Mouse (Mus musculus): ENCODE results near the gene Vdac1. TPM values are rescaled to one million over a fixed set of nuclear protein-coding genes. Genes with fewer than 3 reads are reported as not detected.
A peak's percentile ranks its signal among the peaks of the same experiment; 100 is the strongest.
"Not testable (repeated sequence)": the region's sequence is repeated elsewhere in the genome, so short reads cannot be mapped to it uniquely, and the experiment has no call there.

Gene Vdac1
- polyA plus RNA-seq, 1 experiment from 2014 or later: 224 TPM

DNA sequence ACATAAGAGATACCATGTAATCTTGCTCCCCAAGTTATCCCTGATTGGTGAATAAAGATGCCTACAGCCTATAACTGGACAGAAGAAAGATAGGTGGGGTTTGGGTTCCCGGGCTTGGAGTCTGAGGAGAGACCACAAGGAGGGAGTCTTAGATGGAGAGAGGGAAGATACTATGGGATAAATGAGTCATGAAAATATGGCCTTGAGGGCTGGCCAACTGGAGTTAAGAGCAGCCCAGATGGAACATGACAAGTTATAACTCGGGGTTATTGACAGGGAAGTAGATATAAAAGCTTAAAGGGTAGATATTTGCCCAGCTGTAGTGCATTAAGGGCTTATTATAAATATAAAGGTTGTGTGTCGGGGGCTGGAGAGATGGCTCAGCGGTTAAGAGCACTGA is 12.5 kb upstream of the Vdac1 start:
- Histone ChIP-seq H3K9me3 (no peaks in the 10 kb centered on the region), H3K4me1 (peaks cover 32% of the 10 kb centered on the region), H3K36me3 (replicated peaks) (no peaks in the 10 kb centered on the region), H3K4me3 (no peak overlapping the region), H3K27ac (no peak overlapping the region), H3K27me3 (ENCODE audit: poor library complexity, severe bottlenecking) (no peaks in the 10 kb centered on the region)
- WGBS: 85% methylated on average over 4 of the region's 4 CpGs
- DNase-seq (ENCODE audit: extremely low spot score, low spot score): no peak

DNA sequence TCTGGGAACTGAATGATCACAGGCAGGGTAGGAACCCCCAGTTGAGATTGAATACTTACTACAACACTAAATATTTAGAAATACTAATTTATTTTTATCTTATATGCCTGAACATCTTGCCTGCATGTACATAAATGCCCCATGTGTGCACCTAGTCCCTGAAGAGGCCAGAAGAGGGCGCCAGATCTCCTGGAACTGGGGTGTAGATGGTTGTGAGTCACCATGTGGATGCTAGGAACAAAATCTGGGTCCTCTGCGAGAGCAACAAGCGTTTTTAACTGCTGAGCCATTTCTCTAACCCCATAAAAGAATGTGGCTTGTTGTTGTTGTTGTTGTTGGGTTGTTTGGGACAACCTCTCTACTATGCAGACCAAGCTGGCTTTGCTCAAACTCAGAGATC is 11.9 kb upstream of the Vdac1 start:
- Histone ChIP-seq H3K36me3 (replicated peaks) (no peaks in the 10 kb centered on the region), H3K27ac (no peak overlapping the region), H3K27me3 (ENCODE audit: poor library complexity, severe bottlenecking) (no peaks in the 10 kb centered on the region), H3K4me3 (no peak overlapping the region), H3K9me3 (no peaks in the 10 kb centered on the region), H3K4me1 (peaks cover 32% of the 10 kb centered on the region)
- WGBS: 71% methylated on average over 3 of the region's 3 CpGs
- no peak for DNase-seq (ENCODE audit: extremely low spot score, low spot score)

DNA sequence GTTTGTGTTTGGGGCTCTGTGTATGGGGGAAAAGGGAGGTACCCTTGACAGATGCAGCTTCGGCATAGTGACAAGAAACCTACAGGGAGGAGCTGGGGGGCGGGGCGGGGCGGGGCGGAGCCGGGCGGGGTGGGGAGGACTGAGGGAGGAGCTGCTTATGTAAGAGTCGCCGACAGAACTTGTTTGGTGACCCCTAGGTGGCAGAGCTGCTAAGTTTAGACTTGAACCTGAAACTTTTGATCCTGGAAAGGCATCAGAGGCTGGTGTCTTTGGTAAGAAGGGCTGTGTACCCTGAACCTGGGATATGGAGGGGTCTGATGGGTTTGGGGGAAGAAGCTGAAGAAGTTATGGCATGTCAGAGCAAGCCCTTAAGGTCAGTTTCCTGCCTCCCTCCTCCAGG is 9.7 kb upstream of the Vdac1 start:
- WGBS: 1% methylated on average over 9 of the region's 9 CpGs
- peak; percentile 47 for DNase-seq (ENCODE audit: extremely low spot score, low spot score)
- Histone ChIP-seq H3K27ac (no peak overlapping the region), H3K9me3 (no peaks in the 10 kb centered on the region), H3K4me1 (peaks cover 26% of the 10 kb centered on the region), H3K4me3 (no peak overlapping the region), H3K27me3 (ENCODE audit: poor library complexity, severe bottlenecking) (no peaks in the 10 kb centered on the region), H3K36me3 (replicated peaks) (no peaks in the 10 kb centered on the region)

DNA sequence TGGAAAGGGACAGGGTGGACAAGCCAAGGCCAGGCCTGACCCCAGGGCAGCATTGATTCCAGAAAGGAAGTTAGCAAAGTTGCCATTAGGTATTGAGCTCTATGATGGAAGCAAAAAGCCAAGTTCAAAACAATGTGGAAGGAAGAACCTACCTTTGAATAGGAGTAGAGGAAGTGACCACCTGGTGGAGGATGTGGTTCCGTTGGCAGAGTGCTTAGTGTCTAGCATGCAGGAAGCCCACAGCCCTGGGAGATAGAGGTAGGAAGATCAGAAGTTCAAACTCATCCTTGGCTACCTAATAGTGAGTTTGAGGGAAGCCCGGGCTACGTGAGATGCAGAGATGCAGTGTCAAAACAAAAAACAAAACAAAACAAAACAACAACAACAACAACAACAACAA is 8.4 kb upstream of the Vdac1 start:
- Histone ChIP-seq H3K4me3 (no peak overlapping the region), H3K9me3 (no peaks in the 10 kb centered on the region), H3K27ac (no peak overlapping the region), H3K27me3 (ENCODE audit: poor library complexity, severe bottlenecking) (no peaks in the 10 kb centered on the region), H3K36me3 (replicated peaks) (no peaks in the 10 kb centered on the region), H3K4me1 (peaks cover 15% of the 10 kb centered on the region)
- no peak for DNase-seq (ENCODE audit: extremely low spot score, low spot score)
- WGBS: 89% methylated on average over 3 of the region's 3 CpGs

- H3K36me3 ChIP-seq (replicated peaks): no peaks in the 10 kb centered on the region
- no peaks in the 10 kb centered on the region for H3K27me3 ChIP-seq (ENCODE audit: poor library complexity, severe bottlenecking)
- H3K9me3 ChIP-seq: no peaks in the 10 kb centered on the region
- no peak overlapping the region for H3K4me3 ChIP-seq
- H3K27ac ChIP-seq: no peak overlapping the region
- no peak for DNase-seq (ENCODE audit: extremely low spot score, low spot score)
- WGBS: 90% methylated on average over 5 of the region's 5 CpGs
- H3K4me1 ChIP-seq: peaks cover 23% of the 10 kb centered on the region
Observed at GRCm38 (mm10) chr11:52354644-52355043, 6.0 kb upstream of the Vdac1 start.

- Histone ChIP-seq H3K9me3 (no peaks in the 10 kb centered on the region), H3K27me3 (ENCODE audit: poor library complexity, severe bottlenecking) (no peaks in the 10 kb centered on the region), H3K27ac (no peak overlapping the region), H3K4me3 (no peak overlapping the region), H3K4me1 (peaks cover 28% of the 10 kb centered on the region), H3K36me3 (replicated peaks) (no peaks in the 10 kb centered on the region)
- no peak for DNase-seq (ENCODE audit: extremely low spot score, low spot score)
- 82% methylated on average over 1 of the region's 1 CpGs for WGBS
Observed at GRCm38 (mm10) chr11:52355601-52356000, 5.1 kb upstream of the Vdac1 start.

DNA sequence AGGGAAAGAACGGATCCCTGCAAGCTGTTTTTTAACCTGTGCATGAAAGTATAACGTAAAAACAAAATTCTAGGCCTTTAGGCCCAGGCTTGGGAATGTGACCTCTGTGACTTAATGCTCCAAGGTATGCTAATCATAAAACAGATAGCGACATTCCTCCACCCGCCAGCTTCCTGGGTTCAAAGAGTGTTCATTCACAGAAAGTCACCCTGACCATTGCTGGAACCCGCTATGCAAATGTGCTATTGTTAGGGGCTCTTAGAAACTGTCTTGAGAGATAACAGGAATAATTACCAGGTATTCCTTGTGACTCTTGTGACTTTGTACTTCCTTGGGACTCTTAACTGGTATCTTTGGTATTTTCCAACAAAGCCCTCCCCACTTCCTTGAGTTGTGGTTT is 3.6 kb upstream of the Vdac1 start:
- 93% methylated on average over 5 of the region's 5 CpGs for WGBS
- not testable (repeated sequence) for DNase-seq (ENCODE audit: extremely low spot score, low spot score)

DNA sequence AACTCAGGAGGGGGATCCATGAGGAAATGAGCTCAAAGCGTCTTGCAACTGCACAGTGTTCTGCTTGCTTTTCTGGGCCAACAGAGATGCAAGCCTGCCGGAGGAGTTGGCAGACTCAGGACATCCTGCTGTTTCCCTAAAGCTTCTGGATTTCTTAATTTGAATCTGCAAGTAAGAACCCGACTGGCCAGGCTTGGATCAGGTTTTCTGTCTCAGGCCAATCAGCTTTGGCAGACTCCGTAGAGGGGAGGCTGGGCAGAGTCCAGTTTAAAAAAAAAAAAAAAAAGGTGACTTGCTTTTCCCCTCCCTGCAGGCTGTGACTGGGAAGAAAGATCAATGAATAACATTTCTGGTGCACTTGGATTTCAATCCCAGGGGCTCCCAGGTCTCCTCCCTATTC is 2.1 kb upstream of the Vdac1 start:
- Histone ChIP-seq H3K27me3 (ENCODE audit: poor library complexity, severe bottlenecking) (no peaks in the 10 kb centered on the region), H3K36me3 (replicated peaks) (peaks cover 6% of the 10 kb centered on the region; the same call in 1 of the 2 replicates), H3K9me3 (no peaks in the 10 kb centered on the region), H3K4me3 (peak overlapping the region; percentile 27; the same call in 1 of the 2 replicates), H3K4me1 (peaks cover 39% of the 10 kb centered on the region), H3K27ac (peak overlapping the region; percentile 35; the same call in 1 of the 2 replicates)
- WGBS: 65% methylated on average over 4 of the region's 4 CpGs
- peak; percentile 26 for DNase-seq (ENCODE audit: extremely low spot score, low spot score)

More for the DNA sequence above, 3.6 kb upstream of the Vdac1 start:
- H3K36me3 ChIP-seq (replicated peaks); H3K27me3 ChIP-seq (ENCODE audit: poor library complexity, severe bottlenecking); H3K4me3 ChIP-seq; H3K27ac ChIP-seq; H3K9me3 ChIP-seq: not testable (repeated sequence)
- H3K4me1 ChIP-seq: peaks cover 27% of the 10 kb centered on the region

- WGBS: 15% methylated on average over 22 of the region's 22 CpGs
- no peaks in the 10 kb centered on the region for H3K27me3 ChIP-seq (ENCODE audit: poor library complexity, severe bottlenecking)
- peaks cover 52% of the 10 kb centered on the region for H3K4me1 ChIP-seq
- H3K9me3 ChIP-seq: no peaks in the 10 kb centered on the region
- H3K36me3 ChIP-seq (replicated peaks): peaks cover 7% of the 10 kb centered on the region; the same call in 1 of the 2 replicates
- no peak for DNase-seq (ENCODE audit: extremely low spot score, low spot score)
- H3K27ac ChIP-seq: peak overlapping the region; percentile 97
- H3K4me3 ChIP-seq: peak overlapping the region; percentile 74
Observed at GRCm38 (mm10) chr11:52359686-52360470, 782 bp upstream of the Vdac1 start.

- WGBS: under 1% methylated on average over 47 of the region's 47 CpGs
- no peak for DNase-seq (ENCODE audit: extremely low spot score, low spot score)
- H3K36me3 ChIP-seq (replicated peaks): peaks cover 12% of the 10 kb centered on the region; the same call in 1 of the 2 replicates
- peak overlapping the region; percentile 97 for H3K27ac ChIP-seq
- no peaks in the 10 kb centered on the region for H3K9me3 ChIP-seq
- peak overlapping the region; percentile 74 for H3K4me3 ChIP-seq
- peaks cover 57% of the 10 kb centered on the region for H3K4me1 ChIP-seq
- H3K27me3 ChIP-seq (ENCODE audit: poor library complexity, severe bottlenecking): no peaks in the 10 kb centered on the region
Observed at GRCm38 (mm10) chr11:52361287-52361921, 744 bp downstream of the Vdac1 start.

DNA sequence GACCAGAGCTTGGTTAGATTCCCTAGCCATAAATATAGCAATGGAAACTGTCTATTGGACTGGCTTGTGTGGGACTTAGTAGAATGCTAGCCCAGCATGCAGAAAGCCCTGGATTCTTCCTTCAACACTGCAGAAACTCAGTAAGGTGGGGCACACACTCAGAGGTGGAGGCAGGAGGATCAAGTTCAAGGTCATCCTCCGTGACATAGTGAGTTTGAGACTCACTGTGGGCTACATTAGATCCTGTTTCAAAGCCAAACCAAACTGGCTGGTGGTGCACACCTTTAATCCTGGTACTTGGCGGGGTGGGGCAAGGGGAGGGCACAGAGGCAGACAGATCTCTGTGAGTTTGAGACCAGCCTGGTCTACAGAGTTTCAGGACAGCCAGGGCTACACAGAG is 3.7 kb downstream of the Vdac1 start:
- H3K27ac ChIP-seq: no peak overlapping the region
- peaks cover 15% of the 10 kb centered on the region; the same call in 1 of the 2 replicates for H3K36me3 ChIP-seq (replicated peaks)
- H3K9me3 ChIP-seq: no peaks in the 10 kb centered on the region
- no peak for DNase-seq (ENCODE audit: extremely low spot score, low spot score)
- H3K4me1 ChIP-seq: peaks cover 55% of the 10 kb centered on the region
- no peaks in the 10 kb centered on the region for H3K27me3 ChIP-seq (ENCODE audit: poor library complexity, severe bottlenecking)
- no peak overlapping the region for H3K4me3 ChIP-seq
- 71% methylated on average over 2 of the region's 2 CpGs for WGBS

DNA sequence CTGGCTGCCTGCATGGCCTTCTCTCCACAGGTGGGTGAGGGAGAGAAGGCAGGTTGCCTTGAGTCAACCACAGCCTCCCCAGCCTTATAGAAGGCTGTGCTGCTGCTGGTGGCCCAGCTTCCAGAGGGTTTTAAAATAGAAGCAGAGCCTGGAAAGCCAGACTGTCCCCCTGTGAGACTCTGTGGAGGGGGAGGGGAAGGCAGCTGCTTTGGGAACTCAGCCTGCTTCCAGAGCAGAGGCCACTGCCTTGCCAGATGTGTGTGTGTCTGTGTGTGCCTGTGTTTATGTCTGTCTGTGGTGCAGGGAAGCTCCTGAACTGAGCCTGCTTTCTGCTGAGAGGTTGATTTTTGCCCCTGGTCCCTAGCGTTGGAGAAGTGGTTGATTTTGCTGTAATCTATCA is 4.5 kb downstream of the Vdac1 start:
- no peaks in the 10 kb centered on the region for H3K9me3 ChIP-seq
- H3K36me3 ChIP-seq (replicated peaks): peaks cover 15% of the 10 kb centered on the region; the same call in 1 of the 2 replicates
- peaks cover 48% of the 10 kb centered on the region for H3K4me1 ChIP-seq
- H3K27me3 ChIP-seq (ENCODE audit: poor library complexity, severe bottlenecking): no peaks in the 10 kb centered on the region
- WGBS: 79% methylated on average over 1 of the region's 1 CpGs
- H3K4me3 ChIP-seq: no peak overlapping the region
- DNase-seq (ENCODE audit: extremely low spot score, low spot score): no peak
- H3K27ac ChIP-seq: no peak overlapping the region

DNA sequence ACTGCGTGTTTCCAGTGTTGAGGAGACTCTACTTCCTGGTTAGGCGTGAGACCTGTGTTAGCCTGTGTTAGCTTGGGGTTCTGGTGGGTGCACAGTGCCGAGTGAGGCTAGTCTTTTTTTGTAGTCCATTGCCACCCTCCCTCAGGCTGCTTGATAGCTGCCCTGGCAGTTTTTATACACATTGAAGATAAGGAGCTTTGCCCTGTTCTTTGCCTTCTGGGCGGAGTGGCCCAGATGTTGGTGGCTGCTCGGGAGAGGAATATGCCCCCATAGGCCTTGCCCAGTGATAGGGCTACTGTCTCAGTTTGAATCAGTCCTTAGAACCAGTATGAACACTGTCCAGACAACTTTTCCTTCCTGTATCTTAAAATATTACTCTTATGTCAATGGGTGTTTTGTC is 5.7 kb downstream of the Vdac1 start:
- peaks cover 15% of the 10 kb centered on the region; the same call in 1 of the 2 replicates for H3K36me3 ChIP-seq (replicated peaks)
- H3K9me3 ChIP-seq: no peaks in the 10 kb centered on the region
- no peak for DNase-seq (ENCODE audit: extremely low spot score, low spot score)
- no peak overlapping the region for H3K4me3 ChIP-seq
- H3K27ac ChIP-seq: no peak overlapping the region
- WGBS: 98% methylated on average over 5 of the region's 5 CpGs
- H3K4me1 ChIP-seq: peaks cover 41% of the 10 kb centered on the region
- no peaks in the 10 kb centered on the region for H3K27me3 ChIP-seq (ENCODE audit: poor library complexity, severe bottlenecking)

Measured in forebrain, embryonic 10.5 days (tissue).